In genomic region chr13:7790069-7790468, GRCm38 (mm10) we compare ENCODE assay signal across 18 mouse cellular contexts.
"Had no signal": no experiment of that assay in that cellular context is flagged by ENCODE, and none has a peak within 500 bp of the region (broad histone marks: within the 10 kb centered on the region; RNA-seq: fewer than 3 reads in every experiment).

No protein-coding gene starts in this region.

- H3K4me2 ChIP-seq: liver, embryonic 13.5 days; midbrain, embryonic 12.5 days; midbrain, embryonic 15.5 days; neural tube, embryonic 12.5 days; neural tube, embryonic 15.5 days had no signal

- H3K9me3 ChIP-seq: liver, embryonic 13.5 days; midbrain, embryonic 12.5 days; midbrain, embryonic 15.5 days; neural tube, embryonic 12.5 days; neural tube, embryonic 15.5 days had no signal

- H3K27ac ChIP-seq: left cerebral cortex, adult 2 months; liver, embryonic 13.5 days; midbrain, embryonic 12.5 days; midbrain, embryonic 15.5 days; neural tube, embryonic 12.5 days; neural tube, embryonic 15.5 days; stomach, postnatal 0 days had no signal

- ATAC-seq: intestine, postnatal 0 days; midbrain, embryonic 15.5 days had no signal

- H3K4me3 ChIP-seq: left cerebral cortex, adult 2 months; liver, embryonic 13.5 days; midbrain, embryonic 12.5 days; midbrain, embryonic 15.5 days; neural tube, embryonic 12.5 days; neural tube, embryonic 15.5 days had no signal

- H3K36me3 ChIP-seq: liver, embryonic 13.5 days; midbrain, embryonic 12.5 days; midbrain, embryonic 15.5 days; neural tube, embryonic 12.5 days; neural tube, embryonic 15.5 days had no signal

- DNase-seq: layer of hippocampus, postnatal 36 days; liver, embryonic 13.5 days; lung, adult 2 months; lung, postnatal 14 days; lung, postnatal 4 days; right cerebral cortex, adult 18-20 months; right cerebral cortex, postnatal 14 days; right cerebral cortex, postnatal 4 days; thymus, adult 2 months; thymus, postnatal 14 days; thymus, postnatal 4 days had no signal

- H3K27me3 ChIP-seq: liver, embryonic 13.5 days; midbrain, embryonic 12.5 days; midbrain, embryonic 15.5 days; neural tube, embryonic 12.5 days; neural tube, embryonic 15.5 days had no signal

- H3K4me1 ChIP-seq: liver, embryonic 13.5 days; midbrain, embryonic 12.5 days; midbrain, embryonic 15.5 days; neural tube, embryonic 12.5 days; neural tube, embryonic 15.5 days had no signal

- H3K9ac ChIP-seq: liver, embryonic 13.5 days; midbrain, embryonic 12.5 days; midbrain, embryonic 15.5 days; neural tube, embryonic 12.5 days; neural tube, embryonic 15.5 days had no signal
